Mouse (Mus musculus) stomach, postnatal 0 days (tissue): Measurements from ENCODE around the gene Xpo4.

Experiments
- CTCF ChIP-seq: IDR thresholded peaks from 2 replicates; pipeline ENCODE4 v1.5.1; 2016; ENCODE audit warnings: antibody characterized with exemption, low read depth, mild to moderate bottlenecking, moderate library complexity
- EP300 ChIP-seq: optimal IDR thresholded peaks from 2 replicates; pipeline ENCODE3; 2016; ENCODE audit warnings: antibody characterized with exemption

- TF ChIP-seq CTCF: no peak
- no peak for TF ChIP-seq EP300
These were observed 99.6 kb downstream of the Xpo4 start for GRCm38 (mm10) chr14:57565626-57566025.
